Mouse (Mus musculus) cerebellum, postnatal 25 days (tissue): ENCODE data around the gene Creb1.
A peak's percentile ranks its signal among the peaks of the same experiment; 100 is the strongest.

Source experiments
- DNase-seq, 2 experiments: peaks; one replicate each; pipeline ENCODE4 v3.0.0; 2021; ENCODE audit warnings: mixed read lengths in 2 of 2

The Creb1 gene

GRCm38 (mm10) chr1:64532589-64533470, at the start of gene Creb1:
Gene Creb1 (plus strand): TSS chr1:64532645.
- DNase-seq: peak; percentile 100

- no peak for DNase-seq
Measured at GRCm38 (mm10) chr1:64488521-64489029, 43.9 kb upstream of the Creb1 start.

- no peak for DNase-seq
Measured at GRCm38 (mm10) chr1:64496803-64497202, 35.6 kb upstream of the Creb1 start.

GRCm38 (mm10) chr1:64501382-64502140, 30.9 kb upstream of the Creb1 start:
- no peak for DNase-seq

GRCm38 (mm10) chr1:64508479-64509096, 23.9 kb upstream of the Creb1 start:
- DNase-seq: no peak

GRCm38 (mm10) chr1:64509678-64510077, 22.8 kb upstream of the Creb1 start:
- no peak for DNase-seq

GRCm38 (mm10) chr1:64514184-64514583, 18.3 kb upstream of the Creb1 start:
- no peak for DNase-seq

GRCm38 (mm10) chr1:64516593-64516992, 15.9 kb upstream of the Creb1 start:
- no peak for DNase-seq

- DNase-seq: no peak
Measured at GRCm38 (mm10) chr1:64518480-64518879, 14.0 kb upstream of the Creb1 start.

- no peak for DNase-seq
Measured at GRCm38 (mm10) chr1:64519345-64519744, 13.1 kb upstream of the Creb1 start.

- DNase-seq: no peak
Measured at GRCm38 (mm10) chr1:64519901-64520300, 12.5 kb upstream of the Creb1 start.

- DNase-seq: peak in 1 of 2 experiments; percentile 33
Measured at GRCm38 (mm10) chr1:64521734-64522133, 10.7 kb upstream of the Creb1 start.

GRCm38 (mm10) chr1:64522637-64523036, 9.8 kb upstream of the Creb1 start:
- DNase-seq: peak in 1 of 2 experiments; percentile 6

GRCm38 (mm10) chr1:64523117-64523516, 9.3 kb upstream of the Creb1 start:
- no peak for DNase-seq

GRCm38 (mm10) chr1:64524661-64525060, 7.8 kb upstream of the Creb1 start:
- DNase-seq: no peak

GRCm38 (mm10) chr1:64527626-64528025, 4.8 kb upstream of the Creb1 start:
- DNase-seq: no peak

GRCm38 (mm10) chr1:64529781-64530315, 2.6 kb upstream of the Creb1 start:
- DNase-seq: no peak

- DNase-seq: no peak
Measured at GRCm38 (mm10) chr1:64531548-64531947, 897 bp upstream of the Creb1 start.

GRCm38 (mm10) chr1:64532067-64532523, 350 bp upstream of the Creb1 start:
- no peak for DNase-seq

GRCm38 (mm10) chr1:64533471-64534443, 1.3 kb downstream of the Creb1 start:
- peak; percentile 72 to 73 for DNase-seq

GRCm38 (mm10) chr1:64538837-64539367, 6.5 kb downstream of the Creb1 start:
- no peak for DNase-seq
